Mouse (Mus musculus) layer of hippocampus, adult 11-12 months (tissue): ENCODE measurements around the gene Ddah1.

Experiments used
- DNase-seq: peaks from one replicate; pipeline ENCODE4 v3.0.0; 2022; ENCODE audit warnings: low spot score

Ddah1 gene

DNA sequence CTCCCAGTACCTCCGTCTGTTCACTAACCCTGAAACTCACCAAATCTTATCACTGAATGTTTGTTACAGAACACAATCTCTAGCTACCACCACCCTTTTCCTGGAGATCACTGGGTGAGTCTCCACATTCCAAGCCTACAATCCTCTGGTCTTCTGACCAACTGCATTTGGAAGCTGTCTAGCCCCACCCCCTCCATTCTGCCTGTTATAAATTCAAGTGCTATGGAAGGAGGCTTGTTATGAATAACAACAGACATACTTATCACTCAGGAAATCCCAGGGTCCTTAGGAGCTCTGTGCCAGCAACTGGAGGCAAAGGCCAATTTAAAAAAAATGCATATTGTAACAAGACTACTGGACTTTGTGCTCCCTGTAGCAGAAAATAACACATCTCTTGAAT, 58.3 kb downstream of the Ddah1 start:
- DNase-seq: no peak

DNA sequence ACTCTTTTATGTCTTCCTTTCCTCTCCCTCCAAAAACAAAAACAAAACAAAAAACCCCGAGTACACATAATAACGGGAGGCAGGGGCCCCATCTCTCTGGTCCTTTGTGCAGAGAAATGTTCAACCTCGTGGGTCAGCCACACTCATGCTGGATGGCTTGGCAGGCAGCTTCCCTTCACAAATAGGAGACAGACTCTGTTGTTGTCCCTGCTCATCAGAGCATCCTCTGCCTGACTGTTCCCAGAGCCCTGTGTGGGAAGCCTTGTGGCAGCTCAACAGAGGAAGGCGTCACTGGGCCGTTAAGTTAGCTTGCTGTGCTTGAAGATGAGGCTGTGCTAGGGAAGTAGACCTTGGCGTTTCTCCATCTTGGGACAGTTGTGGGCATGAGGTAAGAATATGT, 58.8 kb downstream of the Ddah1 start:
- peak; percentile 13 for DNase-seq

DNA sequence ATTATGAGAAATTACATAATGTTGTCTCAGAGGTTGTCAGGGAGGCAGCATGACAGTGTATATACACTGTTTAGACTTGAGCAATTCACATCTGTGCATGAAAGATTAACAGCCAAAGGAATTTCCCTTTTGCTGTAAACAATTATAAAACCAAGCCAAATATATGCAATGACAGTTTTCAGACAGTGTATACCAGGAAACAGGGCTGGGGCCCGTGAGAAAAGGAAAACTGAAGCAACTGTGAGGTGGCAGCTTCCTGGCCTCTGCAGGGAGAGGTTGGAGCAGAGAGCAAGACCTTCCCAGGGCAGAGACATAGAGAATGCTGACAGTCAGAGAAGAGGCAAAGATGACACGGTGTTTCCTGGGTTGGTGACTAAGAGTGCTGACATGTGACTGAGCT, 62.0 kb downstream of the Ddah1 start:
- DNase-seq: no peak

DNA sequence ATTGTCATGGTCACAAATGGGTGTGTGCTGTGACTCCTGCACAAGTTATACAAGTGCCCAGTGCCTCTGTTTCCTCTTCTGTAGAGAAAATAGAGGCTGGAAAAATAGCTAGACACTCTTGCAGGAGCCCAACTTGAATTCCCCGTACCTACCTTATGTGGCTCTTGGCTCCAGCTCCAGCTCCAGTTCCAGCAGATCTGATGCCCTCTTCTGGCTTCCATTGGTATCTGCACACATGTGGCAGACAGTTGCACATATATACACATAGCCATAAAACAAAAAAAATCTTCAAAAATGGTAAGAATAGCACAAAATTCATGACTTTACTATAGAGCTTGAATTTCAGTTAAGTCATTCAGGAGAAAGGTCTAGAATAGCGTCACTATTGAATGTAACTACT, 62.5 kb downstream of the Ddah1 start:
- DNase-seq: no peak

DNA sequence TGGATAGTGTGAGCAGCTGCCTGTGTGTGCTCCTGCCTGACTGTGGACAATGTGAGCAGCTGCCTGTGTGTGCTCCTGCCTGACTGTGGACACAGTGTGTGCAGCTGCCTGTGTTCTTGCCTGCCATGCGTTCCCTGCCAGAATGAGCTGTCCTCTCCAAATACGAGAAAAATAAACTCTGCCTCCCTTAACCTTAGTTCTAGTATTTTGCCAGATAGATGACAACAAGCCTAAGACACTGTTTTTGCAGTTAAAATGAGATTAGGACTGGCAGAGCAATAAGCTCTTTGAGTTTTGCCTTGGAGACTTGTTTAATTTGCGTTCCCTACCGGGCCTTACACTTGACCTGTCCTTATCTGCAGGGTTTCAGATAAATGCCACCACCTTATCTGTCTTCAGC, 63.7 kb downstream of the Ddah1 start:
- no peak for DNase-seq

DNA sequence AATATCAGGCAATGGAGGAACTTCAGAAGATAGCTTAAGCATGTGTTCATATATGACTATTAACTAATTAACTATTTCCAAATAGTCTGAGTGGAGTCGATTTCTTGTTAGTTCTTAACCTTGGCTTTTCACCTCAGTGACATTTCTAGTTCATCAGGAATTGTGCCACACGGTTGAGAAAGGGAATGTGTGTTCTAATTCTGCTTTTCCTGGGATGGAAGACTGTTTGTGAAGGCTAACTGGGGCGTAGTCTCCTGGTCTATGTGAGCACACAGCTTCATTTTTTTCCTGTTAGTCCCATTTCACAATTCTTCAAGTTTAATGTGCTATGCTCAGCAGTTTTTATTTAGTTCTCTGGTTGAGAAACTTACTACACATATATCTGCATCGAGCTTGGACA, 65.2 kb downstream of the Ddah1 start:
- DNase-seq: no peak

DNA sequence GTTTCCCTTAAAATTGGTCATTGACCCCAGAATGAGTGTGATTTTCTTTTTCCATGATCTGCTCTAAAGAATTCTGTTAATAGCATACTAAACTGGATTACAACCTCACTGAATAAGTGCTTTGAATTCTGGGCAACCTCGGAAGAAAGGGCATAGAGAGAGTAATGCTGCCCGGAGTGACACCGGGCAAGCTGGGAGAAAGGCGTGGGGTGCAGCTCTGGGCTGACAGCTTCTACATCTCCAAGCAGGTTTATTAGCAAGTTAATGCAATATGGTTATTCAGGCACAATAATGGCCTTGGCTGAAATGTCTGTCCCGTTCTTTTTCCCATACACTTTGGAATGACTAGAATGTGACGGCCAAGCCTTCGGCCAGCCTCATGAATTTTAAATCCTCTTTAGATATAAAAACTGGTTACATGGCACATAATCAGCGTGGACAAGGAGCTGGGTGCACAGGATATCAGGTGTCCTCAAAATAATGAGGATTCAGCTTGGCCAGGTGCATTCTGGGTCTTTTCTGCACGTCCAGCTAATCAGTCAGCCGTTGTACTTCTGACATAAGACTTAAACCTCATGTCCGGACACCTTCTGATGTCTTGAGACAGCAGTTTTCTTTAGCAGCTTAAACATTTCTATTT, 67.1 kb downstream of the Ddah1 start:
- DNase-seq: no peak

DNA sequence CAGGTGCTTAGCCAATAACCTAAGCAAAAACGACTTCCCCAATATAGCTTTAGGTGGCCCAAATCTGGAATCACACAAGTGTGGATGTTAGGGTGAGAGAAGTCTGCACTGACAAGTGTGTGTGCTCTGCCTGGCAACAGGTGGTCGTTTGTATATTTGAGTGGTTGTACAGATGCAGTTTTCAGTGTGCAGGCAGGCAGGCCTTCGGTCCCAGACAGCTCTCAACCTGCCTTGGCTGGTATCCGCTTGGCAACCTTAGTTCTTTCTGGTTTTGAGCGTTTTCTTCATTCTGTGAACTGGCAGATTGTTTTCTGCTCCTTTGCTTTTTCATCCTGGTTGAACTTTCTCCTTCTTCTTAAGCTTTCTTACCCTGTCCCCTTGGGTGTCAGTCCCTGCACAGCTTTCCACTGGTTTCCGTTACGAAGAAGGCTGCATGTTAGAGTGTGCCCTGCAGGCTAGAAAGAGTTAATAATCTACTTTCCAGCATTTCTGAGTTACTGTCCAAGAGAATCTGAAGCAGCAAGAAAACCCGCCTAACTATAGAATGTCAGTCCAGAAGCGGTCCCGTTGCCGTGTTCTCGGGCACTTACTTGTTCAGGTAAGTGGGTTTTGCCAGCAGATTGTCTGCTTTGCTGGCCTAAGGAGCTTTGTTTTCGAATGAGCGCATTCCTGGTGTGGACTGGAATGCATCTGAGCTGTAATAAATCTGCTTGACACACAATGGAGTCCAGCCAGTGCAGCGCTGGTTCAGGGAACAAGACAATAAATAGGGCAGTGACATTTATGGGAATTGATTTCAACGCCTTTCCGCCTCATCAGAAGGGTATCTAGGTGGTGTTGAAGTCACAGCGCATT, 68.9 kb downstream of the Ddah1 start:
- no peak for DNase-seq

DNA sequence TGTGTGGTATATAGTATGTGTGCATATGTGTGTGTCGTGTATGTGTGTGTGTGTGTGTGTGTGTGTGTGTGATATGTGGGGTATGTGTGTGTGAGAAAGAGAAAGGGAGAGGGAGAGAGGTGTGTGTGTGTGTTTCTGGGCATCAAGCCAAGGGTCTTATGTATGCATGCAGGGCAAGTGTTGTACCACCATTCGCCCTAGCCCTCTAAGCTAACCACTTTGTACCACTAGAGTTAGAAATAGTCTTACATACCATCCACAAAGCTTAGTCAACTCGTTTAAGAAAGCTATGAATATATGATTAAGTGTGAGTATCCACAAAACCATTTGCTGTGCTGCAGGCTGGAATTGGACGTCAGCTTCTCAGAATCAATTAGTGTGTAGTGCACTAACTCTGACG, 70.4 kb downstream of the Ddah1 start:
- DNase-seq: no peak

DNA sequence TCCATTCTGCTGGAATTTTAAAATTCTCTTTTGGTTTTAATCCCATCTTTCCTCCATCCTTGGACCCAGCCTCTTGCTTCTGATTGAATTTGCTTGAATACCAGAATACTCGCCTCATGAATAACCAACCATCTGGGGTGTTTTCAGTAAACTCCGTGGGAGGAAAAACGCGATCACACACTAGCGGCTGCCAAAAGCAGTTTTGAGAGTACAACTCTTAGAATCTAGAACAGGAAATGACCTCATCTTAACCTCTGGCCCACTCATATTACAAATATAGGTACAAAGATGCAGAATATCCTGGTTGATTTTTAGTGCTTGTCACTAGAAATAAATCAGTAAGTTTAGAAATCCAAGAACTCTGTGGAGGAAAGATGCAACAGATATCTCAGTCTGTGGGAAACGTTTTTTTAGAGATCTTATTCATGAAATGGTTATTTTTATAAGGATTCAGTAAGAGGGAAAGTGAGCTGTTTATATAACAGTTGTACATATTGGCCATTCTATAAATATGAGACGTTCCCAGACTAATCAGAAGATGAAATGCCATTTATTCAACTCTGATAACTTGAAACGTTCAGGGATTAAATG, 75.6 kb downstream of the Ddah1 start:
- DNase-seq: peak; percentile 52

DNA sequence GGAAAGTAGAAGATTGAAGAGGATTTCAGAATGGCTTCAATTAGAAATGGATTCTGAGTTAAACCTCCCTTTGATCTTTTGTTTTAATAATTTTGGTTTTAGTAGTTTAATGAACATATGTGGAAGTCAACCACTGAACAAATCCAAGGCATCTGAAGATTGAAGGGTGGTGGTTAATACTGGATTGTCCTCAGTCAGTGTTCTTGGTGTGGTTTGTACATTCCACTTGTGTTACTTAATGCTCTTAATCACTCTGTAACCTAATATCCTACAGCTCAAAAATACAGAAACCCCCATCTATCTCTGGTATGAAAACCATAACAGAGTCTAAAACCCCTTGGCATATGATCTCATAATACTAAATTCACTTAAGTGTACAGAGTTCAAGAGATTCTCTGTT, 79.8 kb downstream of the Ddah1 start:
- DNase-seq: no peak

DNA sequence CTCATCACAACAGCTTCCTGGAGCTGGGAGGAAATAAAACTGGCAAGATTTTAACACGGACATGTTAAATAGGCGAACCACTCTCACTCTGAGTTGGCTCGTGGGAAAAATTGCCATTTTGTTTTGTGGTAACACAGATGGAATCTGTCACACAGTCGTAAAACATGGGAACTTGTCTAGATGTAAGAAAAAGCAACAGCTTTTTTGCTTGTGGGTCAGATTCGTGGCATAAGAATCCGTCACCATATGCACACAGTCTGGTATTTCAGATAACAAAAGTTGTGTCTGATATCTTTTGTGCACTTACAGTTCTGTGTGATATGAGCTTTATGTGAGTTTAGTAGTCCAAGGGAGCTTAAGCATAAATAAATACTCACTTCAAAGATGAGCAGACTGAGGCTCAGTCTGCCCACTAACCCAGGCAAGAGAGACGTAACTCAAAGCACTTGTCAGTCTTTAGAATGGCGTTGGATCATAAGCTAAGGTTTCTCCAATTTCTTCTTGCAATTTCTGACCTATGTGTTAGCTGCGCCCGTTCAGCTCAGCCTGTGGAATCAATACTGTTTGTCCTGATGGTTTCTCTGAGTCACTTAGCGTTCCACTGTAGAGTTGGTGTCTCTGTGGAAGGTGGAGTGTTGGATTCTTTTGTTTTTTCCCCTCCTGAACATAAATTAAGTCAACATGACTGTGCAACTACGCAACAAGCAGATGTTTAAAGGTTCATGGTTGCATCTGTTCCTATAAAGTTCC, 83.7 kb downstream of the Ddah1 start:
- no peak for DNase-seq

DNA sequence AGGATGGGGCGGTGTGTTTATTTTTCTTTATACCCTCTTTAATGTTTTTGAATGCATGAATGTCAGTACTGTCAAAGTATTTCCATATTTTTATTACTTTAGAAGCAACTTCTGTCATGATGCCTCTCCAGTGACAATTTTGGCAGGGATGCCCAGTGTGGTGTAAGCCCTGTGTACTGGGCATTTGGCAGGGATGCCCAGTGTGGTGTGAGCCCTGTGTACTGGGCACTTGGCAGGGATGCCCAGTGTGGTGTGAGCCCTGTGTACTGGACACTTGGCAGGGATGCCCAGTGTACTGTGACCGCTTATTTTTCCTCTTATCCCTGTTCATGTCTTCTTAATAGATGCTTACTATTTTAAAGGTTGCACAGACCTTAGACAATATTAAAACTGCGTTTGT, 85.4 kb downstream of the Ddah1 start:
- no peak for DNase-seq

DNA sequence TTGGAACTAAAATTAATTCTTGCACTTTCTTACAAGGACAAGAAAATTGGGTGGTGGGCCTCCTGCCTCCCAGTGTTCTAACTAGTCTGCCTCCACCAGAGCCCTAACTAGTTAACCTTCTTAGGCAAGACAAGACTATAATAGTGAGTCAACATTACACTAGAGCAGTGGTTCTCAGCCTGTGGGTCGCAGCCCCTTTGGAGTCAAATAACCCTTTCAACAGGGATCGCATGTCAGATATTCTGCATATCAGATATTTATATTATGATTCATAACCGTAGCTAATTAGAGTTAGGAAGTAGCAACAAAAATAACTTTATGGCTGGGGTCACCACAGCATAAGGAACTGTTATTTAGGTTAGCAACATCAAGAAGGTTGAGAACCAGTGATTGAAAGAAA, 86.4 kb downstream of the Ddah1 start:
- no peak for DNase-seq

DNA sequence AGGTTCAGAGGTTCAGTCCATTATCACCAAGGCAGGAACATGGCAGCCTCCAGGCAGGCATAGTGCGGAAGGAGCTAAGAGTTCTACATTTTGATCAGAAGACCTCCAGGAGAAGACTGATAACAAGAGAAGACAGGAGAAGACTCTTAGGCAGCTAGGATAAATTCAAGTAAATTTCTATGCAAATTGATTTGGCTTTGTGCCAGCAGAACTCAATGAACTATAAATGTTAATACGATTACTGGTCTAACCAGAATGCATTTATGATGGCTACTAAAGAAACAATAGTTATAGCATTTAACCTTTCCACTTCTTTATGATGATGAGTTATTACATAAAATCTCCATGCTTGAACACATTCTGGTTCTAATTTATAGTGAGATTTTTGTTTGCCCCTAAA, 87.8 kb downstream of the Ddah1 start:
- DNase-seq: no peak

DNA sequence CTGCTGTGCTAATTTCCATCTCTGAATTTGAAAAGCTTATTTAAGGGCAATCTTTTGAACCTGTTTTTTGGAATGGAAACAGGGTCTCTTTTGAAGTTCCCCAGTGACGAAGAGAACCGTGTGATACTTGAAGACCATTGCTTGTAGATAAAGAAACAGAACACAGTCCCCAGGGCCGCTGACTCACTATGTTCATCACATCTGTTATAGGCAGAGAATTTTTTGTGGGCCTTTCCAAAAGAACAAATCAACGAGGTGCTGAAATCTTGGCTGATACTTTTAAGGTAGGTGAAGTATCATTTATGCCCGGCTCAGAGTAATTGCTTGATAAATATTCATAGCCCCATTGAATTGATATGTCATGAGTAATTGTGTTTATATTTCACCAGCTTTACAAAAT, 93.6 kb downstream of the Ddah1 start:
- no peak for DNase-seq

DNA sequence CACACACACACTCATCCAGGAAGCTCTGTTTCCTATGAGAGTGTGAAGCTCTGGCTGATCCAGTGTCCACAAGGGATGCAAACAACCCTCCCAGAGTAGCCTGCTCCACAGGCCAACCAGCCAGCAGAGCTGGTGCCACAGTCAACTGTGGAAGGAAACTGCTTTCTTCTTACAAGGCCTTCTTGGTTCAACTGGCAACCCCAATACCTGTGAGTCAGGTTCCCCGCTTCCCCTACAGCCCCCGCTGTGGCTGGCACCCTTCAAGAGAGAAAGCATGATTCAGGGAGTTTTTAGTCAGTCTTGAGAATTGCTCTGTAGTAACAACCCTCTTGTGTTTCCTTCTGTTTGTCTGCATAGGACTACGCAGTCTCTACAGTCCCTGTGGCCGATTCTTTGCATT, 94.3 kb downstream of the Ddah1 start:
- DNase-seq: no peak

DNA sequence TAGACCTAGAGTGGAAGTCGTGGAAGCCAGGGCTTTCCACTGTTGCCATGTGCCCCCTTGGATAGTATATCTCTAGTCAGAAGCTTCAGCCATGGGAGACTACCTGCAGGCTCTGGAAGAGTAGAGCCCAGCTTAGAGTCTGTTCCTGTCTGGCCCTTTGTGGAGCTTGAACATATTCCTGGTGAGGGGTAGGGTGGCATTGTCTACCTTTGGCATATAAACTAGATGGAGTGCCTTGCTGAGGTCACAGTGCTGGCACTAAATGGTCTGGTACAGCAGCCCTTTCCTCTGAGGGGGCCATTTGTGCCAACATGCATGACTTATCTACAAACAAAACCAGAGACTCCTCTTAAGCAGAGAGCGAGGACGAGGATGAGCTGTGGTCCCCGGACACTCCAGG, 95.2 kb downstream of the Ddah1 start:
- no peak for DNase-seq

DNA sequence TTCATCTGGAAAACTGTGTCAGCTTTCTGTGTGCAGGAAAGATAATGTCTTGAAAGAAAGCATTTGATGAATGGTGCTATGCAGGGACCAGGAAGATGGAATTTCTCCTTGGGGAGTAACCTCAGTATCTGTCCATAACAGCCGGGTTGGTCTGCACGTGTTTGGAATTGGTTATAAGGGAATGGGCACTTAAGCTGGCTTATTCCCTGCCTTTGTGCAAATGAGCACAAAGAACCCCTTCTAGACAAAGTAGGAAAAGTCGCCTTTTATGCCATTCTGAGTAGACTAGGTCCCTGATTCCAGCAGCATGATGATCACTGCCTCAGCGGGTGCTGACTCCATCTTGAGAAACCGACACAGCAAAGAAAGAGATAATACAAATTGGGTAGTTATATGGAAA, 96.0 kb downstream of the Ddah1 start:
- DNase-seq: no peak

DNA sequence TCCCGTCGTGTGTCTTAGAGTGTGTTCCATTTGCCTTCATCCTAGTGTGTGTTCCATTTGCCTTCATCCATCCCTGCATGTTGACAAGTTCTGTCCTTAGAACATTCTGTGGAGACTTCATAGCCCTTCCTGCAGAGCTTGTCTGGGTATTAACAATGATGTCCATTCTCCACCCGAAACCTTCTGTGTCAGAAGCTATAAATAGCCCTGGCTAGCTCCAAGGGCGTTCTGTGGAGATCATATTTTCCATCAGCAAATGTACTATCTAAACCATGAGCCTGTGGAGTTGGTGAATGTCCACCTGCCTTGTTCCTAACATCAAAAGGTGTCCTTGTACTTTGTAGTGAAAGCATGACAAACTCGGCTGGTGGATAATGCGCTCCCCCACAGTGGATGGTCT, 96.8 kb downstream of the Ddah1 start:
- no peak for DNase-seq

DNA sequence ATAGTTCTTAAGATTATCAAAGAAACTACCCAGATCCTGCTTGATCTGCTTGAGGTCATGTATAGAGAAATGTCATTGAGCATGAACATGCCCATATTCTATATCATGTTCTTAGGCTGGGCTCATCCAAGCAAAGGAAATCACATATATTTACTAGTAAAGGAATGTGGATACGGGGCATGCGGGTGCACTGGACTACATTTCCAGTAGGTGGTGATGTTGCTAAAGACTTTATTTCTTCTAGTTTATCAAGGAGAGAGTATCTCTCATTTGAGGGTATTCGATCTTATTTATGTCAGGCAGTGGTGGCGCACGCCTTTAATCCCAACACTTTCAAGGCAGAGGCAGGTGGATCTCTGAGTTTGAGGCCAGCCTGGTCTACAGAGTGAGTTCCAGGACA, 99.9 kb downstream of the Ddah1 start:
- no peak for DNase-seq

DNA sequence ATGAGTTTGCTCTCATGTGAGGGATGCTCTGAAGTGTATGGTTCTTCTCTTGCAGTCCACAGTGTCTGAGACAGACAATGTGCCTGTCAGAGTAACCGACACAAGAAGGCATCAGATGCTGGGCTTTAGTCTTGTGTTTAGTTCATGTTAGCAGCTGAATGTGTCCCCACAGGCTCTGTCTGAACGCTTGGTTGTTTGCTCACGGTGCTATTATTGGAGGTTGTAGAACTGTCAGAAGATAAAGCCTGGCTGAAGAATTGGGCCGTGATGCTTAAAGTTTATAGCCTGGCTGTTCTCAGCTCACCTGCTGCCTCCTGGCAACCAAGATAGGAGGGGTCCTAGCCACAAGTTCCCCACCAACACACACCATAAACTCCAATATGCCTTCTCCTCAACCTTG, 104.0 kb downstream of the Ddah1 start:
- no peak for DNase-seq
